Mouse (Mus musculus) CH12.LX (cell line): ENCODE measurements around the gene Adamtsl4.

Source experiments
- CTCF ChIP-seq, 2 experiments: IDR thresholded peaks in 1 of 2; conservative IDR thresholded peaks in 1 of 2; 2 replicates each; pipeline ENCODE4 v1.5.1; 2011 to 2012; ENCODE audit warnings: low read depth in 2 of 2, low read length in 2 of 2, improper control_type of control experiment in 1 of 2, inconsistent platforms in 1 of 2, mild to moderate bottlenecking in 1 of 2, moderate library complexity in 1 of 2
- ETS1 ChIP-seq: conservative IDR thresholded peaks from 2 replicates; pipeline ENCODE4 v1.6.1; 2012; ENCODE audit warnings: low read depth, mild to moderate bottlenecking, inconsistent platforms, low read length, improper control_type of control experiment, moderate library complexity
- MAX ChIP-seq: IDR thresholded peaks from 2 replicates; pipeline ENCODE4 v1.6.1; 2011; ENCODE audit warnings: low read length, improper control_type of control experiment
- MEF2A ChIP-seq: IDR thresholded peaks from 2 replicates; pipeline ENCODE4 v1.6.1; 2014; ENCODE audit warnings: low read depth, mild to moderate bottlenecking, inconsistent platforms, low read length, improper control_type of control experiment, borderline replicate concordance
- MXI1 ChIP-seq: IDR thresholded peaks from 2 replicates; pipeline ENCODE4 v1.6.1; 2011; ENCODE audit warnings: mild to moderate bottlenecking, low read depth, low read length, improper control_type of control experiment
- NRF1 ChIP-seq: IDR thresholded peaks from 2 replicates; pipeline ENCODE4 v1.6.1; 2014; ENCODE audit warnings: low read depth, mild to moderate bottlenecking, inconsistent platforms, low read length, improper control_type of control experiment, moderate library complexity
- POLR2A ChIP-seq: IDR thresholded peaks from 2 replicates; pipeline ENCODE4 v1.6.1; 2011; ENCODE audit warnings: low read depth, mild to moderate bottlenecking, improper control_type of control experiment, low read length
- SIN3A ChIP-seq: IDR thresholded peaks from 2 replicates; pipeline ENCODE4 v1.6.1; 2012; ENCODE audit warnings: low read length, improper control_type of control experiment, inconsistent platforms

GRCm38 (mm10) chr3:95735071-95735670 lies 47.5 kb upstream of the Adamtsl4 start:
- TF ChIP-seq ETS1 (no peak), MXI1 (no peak), CTCF (conservative IDR thresholded peaks at IDR 0.05 in 1 of 2, IDR thresholded peaks at IDR 0.05 in 1 of 2; ENCODE audit: low read depth in 2 of 2, low read length in 2 of 2) (no peak), POLR2A (no peak), MEF2A (no peak), SIN3A (no peak), MAX (no peak), NRF1 (no peak)
